Mouse (Mus musculus) liver, embryonic 14.5 days (tissue): ENCODE data around the gene Tmem86a.

Source experiments
- CTCF ChIP-seq: IDR thresholded peaks from 2 replicates; pipeline ENCODE4 v1.5.1; 2016; ENCODE audit warnings: antibody characterized with exemption, low read depth, control low read depth
- EP300 ChIP-seq: IDR thresholded peaks from 2 replicates; pipeline ENCODE4 v1.6.1; 2016; ENCODE audit warnings: antibody characterized with exemption, low read depth

- TF ChIP-seq CTCF (no peak), EP300 (no peak)
Measured at GRCm38 (mm10) chr7:47066942-47067341, 16.5 kb downstream of the Tmem86a start.
